Mouse (Mus musculus) kidney, embryonic 16.5 days (tissue): ENCODE data around the gene Slc12a3. TPM values are rescaled to one million over a fixed set of nuclear protein-coding genes. Genes with fewer than 3 reads are reported as not detected.
A peak's percentile ranks its signal among the peaks of the same experiment; 100 is the strongest.

Experiments used
- ATAC-seq: fragments of 200-750 bp; cut with Nextera tagmentation; 2 replicates; pipeline ENCODE4 v1.8.0; 2017; ENCODE audit warnings: moderate TSS enrichment; ENCODE audit not compliant: low FRiP score, low TSS enrichment
- H3K27ac ChIP-seq: fragments of 300-500 bp; sonication (generic); 2 replicates; pipeline ENCODE4 v1.5.1; 2014; ENCODE audit warnings: low read length
- H3K27me3 ChIP-seq: fragments of 300-500 bp; sonication (generic); 2 replicates; pipeline ENCODE4 v1.6.1; 2014; ENCODE audit warnings: low read length, control low read depth, mixed read lengths; ENCODE audit not compliant: insufficient read depth
- H3K36me3 ChIP-seq: fragments of 300-500 bp; sonication (generic); 2 replicates; pipeline ENCODE4 v1.6.1; 2014; ENCODE audit warnings: low read length, control low read depth, mixed read lengths; ENCODE audit not compliant: insufficient read depth
- H3K4me1 ChIP-seq: fragments of 300-500 bp; sonication (generic); 2 replicates; pipeline ENCODE4 v1.6.1; 2014; ENCODE audit warnings: low read length, control low read depth, mixed read lengths; ENCODE audit not compliant: insufficient read depth
- H3K4me2 ChIP-seq: fragments of 300-500 bp; sonication (generic); replicated peaks from 2 replicates; pipeline ENCODE4 v1.6.1; 2014; ENCODE audit warnings: low read depth, low read length
- H3K4me3 ChIP-seq: fragments of 300-500 bp; sonication (generic); 2 replicates; pipeline ENCODE4 v1.5.1; 2014; ENCODE audit warnings: mild to moderate bottlenecking, low read length
- H3K9ac ChIP-seq: fragments of 300-500 bp; sonication (generic); replicated peaks from 2 replicates; pipeline ENCODE4 v1.6.1; 2014; ENCODE audit warnings: low read length
- H3K9me3 ChIP-seq: fragments of 300-500 bp; sonication (generic); 2 replicates; pipeline ENCODE4 v1.6.1; 2016; ENCODE audit warnings: low read length, control low read depth
- WGBS: fragments of 180-500 bp; shearing (Covaris S2); extraction: QIAGEN DNeasy Blood & Tissue Kit; methylation state at CpG from one replicate; pipeline ENCODE4 v1.1.7; 2014; 5-methylcytosine and 5-hydroxymethylcytosine counted together
- polyA plus RNA-seq: library from polyadenylated mRNA; unstranded; fragments of >200 nt; fragmentation: Nextera tagmentation; extraction: Ambion mirVana; gene quantifications from 2 replicates; pipeline ENCODE4 v1.2.1, GENCODE M21; 2015

The Slc12a3 gene
- 14.5 and 16.6 TPM in 2 replicates for polyA plus RNA-seq

DNA sequence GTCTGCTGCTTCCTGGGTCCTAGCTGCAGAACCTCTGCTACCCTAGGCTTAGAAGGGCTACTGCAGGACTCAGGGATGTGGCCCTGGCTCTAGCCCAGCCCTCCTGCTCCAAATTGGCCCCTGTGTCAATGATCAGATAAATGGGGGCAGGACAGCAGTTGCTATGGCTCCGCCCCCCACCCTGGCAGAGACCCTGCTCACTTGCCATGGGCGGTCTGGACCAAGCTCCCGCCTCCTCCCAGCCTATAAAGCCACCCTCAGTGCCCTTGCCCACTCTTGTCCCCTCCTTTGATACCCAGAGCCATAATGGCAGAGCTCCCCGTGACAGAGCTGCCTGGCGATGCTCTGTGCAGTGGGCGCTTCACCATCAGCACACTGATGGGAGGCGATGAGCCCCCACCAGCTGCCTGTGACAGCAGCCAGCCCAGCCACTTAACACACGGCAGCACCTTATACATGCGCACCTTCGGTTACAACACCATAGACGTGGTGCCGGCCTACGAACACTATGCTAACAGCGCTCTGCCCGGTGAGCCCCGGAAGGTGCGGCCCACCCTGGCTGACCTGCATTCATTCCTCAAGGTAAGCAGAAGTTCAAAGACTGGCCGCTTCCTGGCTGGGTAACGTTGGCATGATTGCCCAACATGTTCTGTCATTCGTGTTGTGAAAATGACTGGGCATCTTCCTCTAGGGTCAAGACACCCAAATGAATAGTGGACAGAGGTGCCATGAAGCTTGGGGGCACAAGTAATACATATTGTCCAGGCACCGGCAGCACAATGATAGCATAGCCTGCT is at the start of gene Slc12a3:
Gene Slc12a3, plus strand, starts transcription at position 270 of the 797 bp plus-strand sequence.
- H3K4me1 ChIP-seq = no peaks in the 10 kb centered on the region; the same call in 1 of the 2 replicates
- H3K4me3 ChIP-seq = no peak within 1 kb of the TSS
- H3K27ac ChIP-seq = no peak within 1 kb of the TSS
- no peak for ATAC-seq
- no peak within 1 kb of the TSS for H3K9ac ChIP-seq
- H3K4me2 ChIP-seq = no peak within 1 kb of the TSS
- no peaks in the 10 kb centered on the region for H3K27me3 ChIP-seq
- no peaks in the 10 kb centered on the region for H3K9me3 ChIP-seq
- 83% methylated on average over 21 of the region's 21 CpGs for WGBS
- no peaks in the 10 kb centered on the region for H3K36me3 ChIP-seq

- Histone ChIP-seq H3K27me3 (no peaks in the 10 kb centered on the region), H3K9ac (no peak overlapping the region), H3K4me1 (no peaks in the 10 kb centered on the region), H3K36me3 (no peaks in the 10 kb centered on the region), H3K27ac (no peak overlapping the region), H3K4me3 (no peak overlapping the region), H3K4me2 (no peak overlapping the region), H3K9me3 (no peaks in the 10 kb centered on the region)
- WGBS = 77% methylated on average over 5 of the region's 5 CpGs
- no peak for ATAC-seq
These were observed 48.9 kb upstream of the Slc12a3 start for GRCm38 (mm10) chr8:94280001-94280613.

DNA sequence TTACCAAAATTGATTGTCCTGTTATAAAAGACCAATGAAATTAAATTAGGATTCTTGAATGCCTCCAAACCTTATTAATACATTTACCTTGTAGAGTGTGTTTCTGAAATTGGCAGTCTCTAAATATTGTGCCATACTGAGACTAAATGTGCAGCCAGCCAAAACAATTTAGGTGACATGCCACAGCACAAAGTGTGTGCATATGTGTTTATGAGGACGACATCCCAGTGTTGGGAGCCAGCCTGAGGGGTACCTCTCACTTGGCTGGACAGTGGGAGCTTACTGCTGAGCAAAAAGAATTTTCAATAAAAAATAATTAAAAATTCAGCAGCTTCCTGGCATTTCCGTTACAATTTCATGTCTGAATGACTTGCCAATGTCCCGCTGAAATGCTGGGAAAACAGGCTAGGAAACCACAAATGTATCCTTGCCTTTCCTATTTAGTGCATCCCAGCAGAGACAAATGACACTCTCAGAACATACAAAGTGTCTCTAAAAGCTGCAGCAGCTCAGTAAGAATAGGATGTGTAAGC is 46.5 kb upstream of the Slc12a3 start:
- Histone ChIP-seq H3K9ac (no peak overlapping the region), H3K4me1 (no peaks in the 10 kb centered on the region), H3K4me2 (no peak overlapping the region), H3K36me3 (no peaks in the 10 kb centered on the region), H3K27ac (no peak overlapping the region), H3K4me3 (no peak overlapping the region), H3K9me3 (no peaks in the 10 kb centered on the region), H3K27me3 (no peaks in the 10 kb centered on the region)
- no peak for ATAC-seq
- WGBS = 83% methylated on average over 3 of the region's 3 CpGs

GRCm38 (mm10) chr8:94284204-94284603 is 44.8 kb upstream of the Slc12a3 start:
- Histone ChIP-seq H3K9ac (no peak overlapping the region), H3K4me2 (no peak overlapping the region), H3K27me3 (no peaks in the 10 kb centered on the region), H3K4me3 (no peak overlapping the region), H3K36me3 (no peaks in the 10 kb centered on the region), H3K4me1 (no peaks in the 10 kb centered on the region), H3K27ac (no peak overlapping the region), H3K9me3 (no peaks in the 10 kb centered on the region)
- 91% methylated on average over 7 of the region's 7 CpGs for WGBS
- no peak for ATAC-seq

DNA sequence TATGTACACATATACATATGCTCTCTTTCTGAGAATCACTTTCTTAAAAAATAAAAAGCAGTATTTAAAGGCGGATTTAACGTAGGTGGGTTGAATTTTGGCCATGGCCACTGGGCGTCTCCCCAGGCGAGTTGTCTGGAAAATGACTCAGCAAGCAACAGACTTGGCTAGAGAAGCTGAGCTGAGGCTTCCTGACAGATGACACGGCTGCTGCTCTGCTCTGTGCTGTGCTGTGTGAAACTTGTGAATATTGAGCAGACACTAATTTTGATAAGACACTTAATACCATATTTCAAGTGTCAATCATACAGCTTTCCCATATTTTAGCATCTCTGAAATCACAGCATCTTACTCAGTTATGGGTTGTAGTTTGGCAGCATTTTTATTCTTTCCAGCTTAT is 38.4 kb upstream of the Slc12a3 start:
- Histone ChIP-seq H3K4me1 (no peaks in the 10 kb centered on the region), H3K4me2 (no peak overlapping the region), H3K27me3 (no peaks in the 10 kb centered on the region), H3K36me3 (no peaks in the 10 kb centered on the region), H3K4me3 (no peak overlapping the region), H3K9me3 (no peaks in the 10 kb centered on the region), H3K27ac (no peak overlapping the region), H3K9ac (no peak overlapping the region)
- 87% methylated on average over 5 of the region's 5 CpGs for WGBS
- no peak for ATAC-seq

DNA sequence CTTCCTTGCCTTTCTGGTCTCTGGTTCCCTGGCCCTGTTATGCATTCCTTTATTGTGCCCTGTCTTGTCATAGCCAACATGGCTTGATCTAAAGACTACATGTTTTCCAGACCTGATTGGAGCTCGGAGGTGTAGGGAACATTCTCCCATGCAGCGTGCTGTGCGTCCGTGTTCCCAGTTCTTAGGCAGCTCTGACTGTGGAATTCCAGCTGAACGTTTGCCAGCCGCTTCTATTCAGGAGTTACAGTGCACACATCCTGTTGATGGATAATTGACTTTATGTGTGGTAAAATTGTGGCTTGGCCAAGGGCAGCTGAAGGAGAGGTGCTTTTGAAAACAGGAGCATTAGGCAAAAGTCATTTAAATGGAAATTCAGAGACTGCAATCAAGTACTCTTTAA is 36.9 kb upstream of the Slc12a3 start:
- no peaks in the 10 kb centered on the region for H3K9me3 ChIP-seq
- no peak for ATAC-seq
- no peak overlapping the region for H3K4me3 ChIP-seq
- H3K4me2 ChIP-seq = no peak overlapping the region
- no peaks in the 10 kb centered on the region for H3K4me1 ChIP-seq
- 61% methylated on average over 6 of the region's 6 CpGs for WGBS
- H3K9ac ChIP-seq = no peak overlapping the region
- no peaks in the 10 kb centered on the region for H3K36me3 ChIP-seq
- no peaks in the 10 kb centered on the region for H3K27me3 ChIP-seq
- peak overlapping the region; percentile 62; the same call in 1 of the 2 replicates for H3K27ac ChIP-seq

DNA sequence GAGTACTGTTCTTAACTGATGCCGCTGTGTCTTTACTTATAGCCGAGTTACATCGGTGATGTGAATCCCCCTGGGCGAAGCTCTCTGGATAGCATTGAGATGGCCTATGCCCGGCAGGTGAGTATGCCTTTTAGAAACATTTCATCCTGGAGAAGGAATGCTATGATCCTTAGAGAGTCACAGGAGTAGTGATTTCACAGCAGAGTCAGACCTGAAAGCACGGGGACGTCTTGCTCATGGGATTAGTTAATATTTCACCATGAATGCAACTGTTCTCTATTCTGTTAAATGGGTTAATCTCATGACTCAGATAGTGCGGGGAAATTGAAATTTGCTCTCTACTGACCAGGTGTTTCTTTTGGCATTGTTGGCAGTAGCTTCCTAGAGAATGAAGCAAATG is 36.4 kb upstream of the Slc12a3 start:
- Histone ChIP-seq H3K27me3 (no peaks in the 10 kb centered on the region), H3K36me3 (no peaks in the 10 kb centered on the region), H3K4me2 (no peak overlapping the region), H3K27ac (peak overlapping the region; percentile 45; the same call in 1 of the 2 replicates), H3K9me3 (no peaks in the 10 kb centered on the region), H3K4me3 (no peak overlapping the region), H3K9ac (no peak overlapping the region), H3K4me1 (no peaks in the 10 kb centered on the region)
- ATAC-seq = no peak
- 85% methylated on average over 8 of the region's 8 CpGs for WGBS

DNA sequence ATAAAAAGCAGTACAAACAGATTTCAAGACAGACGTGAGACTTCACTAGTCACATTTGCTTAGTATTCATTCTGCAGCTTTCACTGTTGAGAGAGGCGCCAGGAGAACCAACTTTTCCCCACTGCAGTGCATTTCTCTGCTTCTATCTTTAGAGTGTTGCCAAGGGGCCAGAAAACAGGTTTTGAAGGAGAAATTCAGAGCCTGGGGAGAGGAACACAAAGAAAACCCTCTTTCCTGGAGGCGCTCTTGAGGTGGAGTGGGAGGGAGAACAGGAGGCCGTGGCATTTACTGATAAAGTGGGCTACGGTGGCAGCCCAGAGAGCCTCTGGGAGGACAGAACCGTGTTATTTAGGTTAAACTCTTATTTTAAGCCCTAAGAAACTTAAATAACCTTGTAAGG is 33.3 kb upstream of the Slc12a3 start:
- ATAC-seq = no peak
- 88% methylated on average over 6 of the region's 6 CpGs for WGBS
- Histone ChIP-seq H3K9ac (no peak overlapping the region), H3K36me3 (0 out of 2 replicates have a peak, but pooled peaks cover under 1% of the 10 kb centered on the region), H3K27me3 (no peaks in the 10 kb centered on the region), H3K27ac (no peak overlapping the region), H3K4me1 (no peaks in the 10 kb centered on the region), H3K4me2 (no peak overlapping the region), H3K9me3 (no peaks in the 10 kb centered on the region), H3K4me3 (no peak overlapping the region)

GRCm38 (mm10) chr8:94296312-94296991 is 32.5 kb upstream of the Slc12a3 start:
- Histone ChIP-seq H3K9me3 (no peaks in the 10 kb centered on the region), H3K9ac (no peak overlapping the region), H3K4me2 (no peak overlapping the region), H3K36me3 (peaks cover 7% of the 10 kb centered on the region; the same call in 1 of the 2 replicates), H3K4me3 (no peak overlapping the region), H3K27me3 (no peaks in the 10 kb centered on the region), H3K4me1 (no peaks in the 10 kb centered on the region), H3K27ac (no peak overlapping the region)
- ATAC-seq = no peak
- 69% methylated on average over 9 of the region's 9 CpGs for WGBS
